17 mouse cellular contexts compared by ENCODE assay signal in the genomic region with DNA sequence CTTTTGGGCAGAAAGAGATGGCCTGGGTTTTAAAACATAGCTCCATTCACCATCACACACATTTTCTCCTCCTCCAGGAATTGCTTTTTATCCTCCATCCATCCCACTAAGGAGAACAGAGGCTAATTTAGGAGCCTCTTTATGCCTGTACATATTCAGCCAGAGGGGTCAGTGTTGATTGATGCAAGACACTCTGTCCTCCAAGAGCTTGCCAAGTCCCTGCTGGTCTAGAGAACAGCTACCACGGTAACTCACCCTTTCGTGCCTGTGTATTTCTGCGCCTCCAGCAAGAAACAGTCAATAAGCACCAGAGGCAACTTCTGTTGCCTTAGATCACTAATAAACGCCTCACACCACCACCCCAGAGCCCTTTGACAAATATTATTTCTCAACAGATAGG.
DNase-seq lines count a peak whose midpoint lies in the region; TF ChIP-seq lines count a peak whose summit lies in the region.
"Had no signal": no experiment of that assay in that cellular context is flagged by ENCODE, and none has a peak within 500 bp of the region (broad histone marks: within the 10 kb centered on the region; RNA-seq: fewer than 3 reads in every experiment).

No protein-coding gene starts in this region.

- H3K79me2 ChIP-seq in heart, adult 2 months (replicated peaks; ENCODE audit: control insufficient read depth, insufficient read depth, low read length): no peaks in the 10 kb centered on the region

- intact Hi-C loops in heart, postnatal 10 days (cut with DNase I): no loop called here
- intact Hi-C loops in heart, adult 2 months (cut with DNase I): no loop called here

- TF ChIP-seq CTCF in heart, adult 2 months (IDR thresholded peaks at IDR 0.05): no peak
- peak; percentile 9; the same call in 1 of the 2 replicates for TF ChIP-seq CTCF in brain, embryonic 14.5 days (IDR thresholded peaks at IDR 0.05; ENCODE audit: borderline replicate concordance, extremely low read depth, insufficient read depth, insufficient read length)

- WGBS in heart, adult 2 months: 38% methylated on average over 4 of the region's 4 CpGs

- H3K27me3 ChIP-seq in heart, adult 2 months (ENCODE audit: control insufficient read depth, insufficient read depth, low read length): no peaks in the 10 kb centered on the region
- H3K27me3 ChIP-seq: limb, embryonic 13.5 days; neural tube, embryonic 13.5 days had no signal

- no peaks in the 10 kb centered on the region for H3K36me3 ChIP-seq in heart, adult 2 months (ENCODE audit: control insufficient read depth, insufficient read depth, low read length)
- H3K36me3 ChIP-seq: forebrain, embryonic 10.5 days; limb, embryonic 13.5 days; neural tube, embryonic 13.5 days had no signal

- no peak overlapping the region for H3K27ac ChIP-seq in heart, adult 2 months
- H3K27ac ChIP-seq: forebrain, embryonic 10.5 days; limb, embryonic 13.5 days; liver, embryonic 14.5 days; neural tube, embryonic 13.5 days had no signal

- H3K9ac ChIP-seq in heart, adult 2 months (ENCODE audit: low read depth, low read length): no peak overlapping the region
- H3K9ac ChIP-seq: limb, embryonic 13.5 days; liver, embryonic 14.5 days; neural tube, embryonic 13.5 days had no signal

- no peak for TF ChIP-seq POLR2A in heart, adult 2 months (IDR thresholded peaks at IDR 0.05; ENCODE audit: insufficient read depth, low read depth, low read length)
- no peak for TF ChIP-seq POLR2A in brain, embryonic 14.5 days (IDR thresholded peaks at IDR 0.05; ENCODE audit: borderline replicate concordance, extremely low read depth, insufficient read depth, insufficient read length, poor library complexity, severe bottlenecking)

- peak; percentile 57 to 61 for DNase-seq in heart, postnatal 10 days
- no peak for DNase-seq in heart, adult 2 months
- DNase-seq in kidney, adult 9 months: peak; percentile 3
- DNase-seq in kidney, adult 18-20 months: no peak
- peak; percentile 58 for DNase-seq in brain, embryonic 14.5 days (ENCODE audit: low read depth)
- DNase-seq in lung, postnatal 10 days: peak; percentile 34
- no peak for DNase-seq in right cerebral cortex, postnatal 36 days (ENCODE audit: low spot score in 2 of 2)
- DNase-seq: adrenal gland, postnatal 14 days; cerebellum, adult 2 months; gastrocnemius, postnatal 14 days; kidney, postnatal 25 days; layer of hippocampus, adult 9-11 months; right cerebral cortex, postnatal 14 days had no signal

- H3K4me3 ChIP-seq in heart, adult 2 months: no peak overlapping the region
- H3K4me3 ChIP-seq: forebrain, embryonic 10.5 days; limb, embryonic 13.5 days; neural tube, embryonic 13.5 days had no signal

- TF ChIP-seq EP300 in heart, adult 2 months (IDR thresholded peaks at IDR 0.05; ENCODE audit: insufficient read depth, low read depth, low read length): no peak

- no peaks in the 10 kb centered on the region for H3K4me1 ChIP-seq in heart, adult 2 months (ENCODE audit: control insufficient read depth, insufficient read depth, low read length)
- H3K4me1 ChIP-seq: limb, embryonic 13.5 days had no signal

Comparison
In these comparisons a context has a peak if more than half of its experiments do, and no peak if none do; other contexts are left out.
1. DNase-seq: peak in heart, postnatal 10 days (2 of 2), kidney, adult 9 months (single experiment), brain, embryonic 14.5 days (single experiment) and lung, postnatal 10 days (single experiment); none in heart, adult 2 months (0 of 2), kidney, adult 18-20 months (single experiment) and right cerebral cortex, postnatal 36 days (0 of 2).